Mouse (Mus musculus) heart, adult 2 months (tissue): ENCODE measurements around the gene Pop7. TPM values are rescaled to one million over a fixed set of nuclear protein-coding genes. Genes with fewer than 3 reads are reported as not detected.
A peak's percentile ranks its signal among the peaks of the same experiment; 100 is the strongest.

Experiments used
- DNase-seq, 2 experiments: peaks; one replicate each; pipeline ENCODE4 v3.0.0; 2021
- H3K27ac ChIP-seq: fragments of 200-600 bp; 2 replicates; pipeline ENCODE4 v1.8.1; 2022
- H3K27me3 ChIP-seq: fragments of 200-500 bp; 2 replicates; pipeline ENCODE4 v1.6.1; 2012; ENCODE audit warnings: mild to moderate bottlenecking, low read length, inconsistent platforms, mixed read lengths; ENCODE audit not compliant: control insufficient read depth, insufficient read depth
- H3K36me3 ChIP-seq: fragments of 200-500 bp; 2 replicates; pipeline ENCODE4 v1.6.1; 2012; ENCODE audit warnings: low read length, inconsistent platforms; ENCODE audit not compliant: control insufficient read depth, insufficient read depth
- H3K4me1 ChIP-seq: fragments of 200-500 bp; 2 replicates; pipeline ENCODE4 v1.6.1; 2011; ENCODE audit warnings: low read length; ENCODE audit not compliant: control insufficient read depth, insufficient read depth
- H3K4me3 ChIP-seq: fragments of 200-600 bp; 2 replicates; pipeline ENCODE4 v1.8.1; 2022
- H3K79me2 ChIP-seq: fragments of 200-500 bp; replicated peaks from 2 replicates; pipeline ENCODE4 v1.6.1; 2012; ENCODE audit warnings: mild to moderate bottlenecking, inconsistent platforms, low read length, moderate library complexity, mixed read lengths; ENCODE audit not compliant: control insufficient read depth, insufficient read depth
- H3K9ac ChIP-seq: fragments of 200-500 bp; 2 replicates; pipeline ENCODE4 v1.6.1; 2012; ENCODE audit warnings: low read depth, mild to moderate bottlenecking, control low read depth, inconsistent platforms, low read length, mixed read lengths
- CTCF ChIP-seq: fragments of 200-600 bp; IDR thresholded peaks from 2 replicates; pipeline ENCODE4 v1.8.1; 2022; ENCODE audit warnings: antibody characterized with exemption, mild to moderate bottlenecking, moderate library complexity
- EP300 ChIP-seq: fragments of 200-500 bp; IDR thresholded peaks from 2 replicates; pipeline ENCODE4 v1.6.1; 2011; ENCODE audit warnings: low read depth, low read length, control low read depth; ENCODE audit not compliant: insufficient read depth
- POLR2A ChIP-seq: fragments of 200-500 bp; IDR thresholded peaks from 2 replicates; pipeline ENCODE4 v1.6.1; 2011; ENCODE audit warnings: mild to moderate bottlenecking, low read depth, low read length, control low read depth; ENCODE audit not compliant: insufficient read depth
- WGBS: fragments of 180-500 bp; shearing (Covaris S2); methylation state at CpG from one replicate; pipeline ENCODE4 v1.1.7; 2018; 5-methylcytosine and 5-hydroxymethylcytosine counted together
- intact Hi-C: fragments of 180-260 bp; cut with DNase I; formaldehyde crosslinking; loops from one replicate; pipeline ENCODE4 v1.15.1; 2025
- polyA plus RNA-seq: library from polyadenylated mRNA; depleted of rRNA; stranded (reverse); fragments of >200 nt; gene quantifications from 2 replicates; pipeline ENCODE4 v1.2.3, GENCODE M21; 2012
- total RNA-seq, 2 experiments: library from RNA; stranded (reverse); gene quantifications; 2 replicates each; pipeline ENCODE4 v1.2.3; 2021

Gene Pop7
- total and polyA plus RNA-seq, 3 experiments, result 13.4 to 25.6 (median 13.9) TPM

GRCm38 (mm10) chr5:137502667-137503110, 371 bp upstream of the Pop7 start:
- intact Hi-C loops, result loop anchor here (1.0 to 10.0 kb wide), 5 partner anchors 28 to 652 kb away; partner anchors contain the start of genes Mepce, Zcwpw1 and Zfp113
- no peak for DNase-seq

GRCm38 (mm10) chr5:137500186-137500585, 2.1 kb downstream of the Pop7 start:
- Histone ChIP-seq H3K36me3 (peaks cover 2% of the 10 kb centered on the region; the same call in 1 of the 2 replicates), H3K79me2 (no peaks in the 10 kb centered on the region), H3K27me3 (no peaks in the 10 kb centered on the region), H3K4me3 (no peak overlapping the region), H3K4me1 (peaks cover 4% of the 10 kb centered on the region), H3K9ac (no peak overlapping the region), H3K27ac (no peak overlapping the region)
- 88% methylated on average over 7 of the region's 7 CpGs for WGBS
- DNase-seq, result no peak
- intact Hi-C loops, result loop anchor here (5.0 to 10.0 kb wide), 4 partner anchors 163 to 655 kb away; partner anchors contain the start of genes Mepce, Zcwpw1 and Zfp113
- TF ChIP-seq EP300 (no peak), POLR2A (no peak), CTCF (no peak)

More at GRCm38 (mm10) chr5:137502667-137503110, 371 bp upstream of the Pop7 start:
- no peaks in the 10 kb centered on the region for H3K27me3 ChIP-seq
- peaks cover 4% of the 10 kb centered on the region for H3K4me1 ChIP-seq
- 0% methylated on average over 29 of the region's 30 CpGs for WGBS
- peaks cover 2% of the 10 kb centered on the region; the same call in 1 of the 2 replicates for H3K36me3 ChIP-seq
- peak overlapping the region; percentile 65 for H3K9ac ChIP-seq
- H3K79me2 ChIP-seq, result no peaks in the 10 kb centered on the region
- peak overlapping the region; percentile 85 for H3K27ac ChIP-seq
- TF ChIP-seq POLR2A, result peak; percentile 55
- TF ChIP-seq EP300, result 0 out of 2 replicates have a peak, but pooled peaks have one; percentile 59
- TF ChIP-seq CTCF, result peak; percentile 100; the same call in 1 of the 2 replicates
- H3K4me3 ChIP-seq, result peak overlapping the region; percentile 74

GRCm38 (mm10) chr5:137493831-137494230, 8.5 kb downstream of the Pop7 start:
- H3K79me2 ChIP-seq, result no peaks in the 10 kb centered on the region
- no peak overlapping the region for H3K9ac ChIP-seq
- H3K27me3 ChIP-seq, result no peaks in the 10 kb centered on the region
- H3K36me3 ChIP-seq, result no peaks in the 10 kb centered on the region
- intact Hi-C loops, result no loop called here
- TF ChIP-seq EP300 (no peak), CTCF (no peak), POLR2A (no peak)
- peaks cover 1% of the 10 kb centered on the region; the same call in 1 of the 2 replicates for H3K4me1 ChIP-seq
- H3K4me3 ChIP-seq, result no peak overlapping the region
- H3K27ac ChIP-seq, result no peak overlapping the region
- peak in 1 of 2 experiments; percentile 55 for DNase-seq
- 26% methylated on average over 13 of the region's 13 CpGs for WGBS

GRCm38 (mm10) chr5:137491559-137491958, 10.8 kb downstream of the Pop7 start:
- H3K36me3 ChIP-seq, result no peaks in the 10 kb centered on the region
- DNase-seq, result peak; percentile 60 to 68
- H3K27ac ChIP-seq, result no peak overlapping the region
- TF ChIP-seq EP300 (no peak), POLR2A (no peak), CTCF (no peak)
- intact Hi-C loops, result no loop called here
- no peaks in the 10 kb centered on the region for H3K79me2 ChIP-seq
- H3K9ac ChIP-seq, result no peak overlapping the region
- no peak overlapping the region for H3K4me3 ChIP-seq
- WGBS, result 48% methylated on average over 4 of the region's 4 CpGs
- no peaks in the 10 kb centered on the region for H3K27me3 ChIP-seq
- peaks cover 1% of the 10 kb centered on the region; the same call in 1 of the 2 replicates for H3K4me1 ChIP-seq

- peak; percentile 33 for TF ChIP-seq CTCF
- no peak for TF ChIP-seq EP300
- Histone ChIP-seq H3K27ac (no peak overlapping the region), H3K4me3 (no peak overlapping the region), H3K9ac (no peak overlapping the region), H3K27me3 (peaks cover 3% of the 10 kb centered on the region), H3K36me3 (no peaks in the 10 kb centered on the region), H3K4me1 (no peaks in the 10 kb centered on the region), H3K79me2 (no peaks in the 10 kb centered on the region)
- intact Hi-C loops, result no loop called here
- WGBS, result 86% methylated on average over 7 of the region's 7 CpGs
- DNase-seq, result no peak
Measured at GRCm38 (mm10) chr5:137487616-137488015, 14.7 kb downstream of the Pop7 start.

- 9% methylated on average over 17 of the region's 17 CpGs for WGBS
- no peaks in the 10 kb centered on the region for H3K36me3 ChIP-seq
- H3K9ac ChIP-seq, result no peak overlapping the region
- intact Hi-C loops, result no loop called here
- H3K79me2 ChIP-seq, result no peaks in the 10 kb centered on the region
- TF ChIP-seq POLR2A (no peak), EP300 (no peak), CTCF (no peak)
- DNase-seq, result no peak
- peaks cover 3% of the 10 kb centered on the region for H3K27me3 ChIP-seq
- no peaks in the 10 kb centered on the region for H3K4me1 ChIP-seq
- H3K27ac ChIP-seq, result no peak overlapping the region
- no peak overlapping the region for H3K4me3 ChIP-seq
Measured at GRCm38 (mm10) chr5:137485851-137486155, 16.5 kb downstream of the Pop7 start.
